Mouse (Mus musculus) frontal cortex, postnatal 25 days (tissue): ENCODE data around the gene Pld2.

ENCODE experiments used
- DNase-seq, 2 experiments: peaks; one replicate each; pipeline ENCODE4 v3.0.0; 2022; ENCODE audit warnings: low spot score in 2 of 2

The Pld2 gene

GRCm38 (mm10) chr11:70577201-70577600, 37.3 kb downstream of the Pld2 start:
- no peak for DNase-seq

GRCm38 (mm10) chr11:70578962-70579361, 39.1 kb downstream of the Pld2 start:
- no peak for DNase-seq

GRCm38 (mm10) chr11:70579710-70580357, 40.0 kb downstream of the Pld2 start:
- no peak for DNase-seq

GRCm38 (mm10) chr11:70580358-70580720, 40.5 kb downstream of the Pld2 start:
- DNase-seq, result no peak

- no peak for DNase-seq
Observed at GRCm38 (mm10) chr11:70580921-70581320, 41.1 kb downstream of the Pld2 start.

- no peak for DNase-seq
Observed at GRCm38 (mm10) chr11:70582196-70582595, 42.3 kb downstream of the Pld2 start.

- no peak for DNase-seq
Observed at GRCm38 (mm10) chr11:70583022-70583714, 43.3 kb downstream of the Pld2 start.

- no peak for DNase-seq
Observed at GRCm38 (mm10) chr11:70583775-70584174, 43.9 kb downstream of the Pld2 start.

GRCm38 (mm10) chr11:70585457-70585856, 45.6 kb downstream of the Pld2 start:
- DNase-seq, result no peak

- DNase-seq, result no peak
Observed at GRCm38 (mm10) chr11:70586261-70586660, 46.4 kb downstream of the Pld2 start.

GRCm38 (mm10) chr11:70586954-70587353, 47.1 kb downstream of the Pld2 start:
- DNase-seq, result no peak

- DNase-seq, result no peak
Observed at GRCm38 (mm10) chr11:70591733-70592132, 51.9 kb downstream of the Pld2 start.

- DNase-seq, result no peak
Observed at GRCm38 (mm10) chr11:70594253-70594989, 54.6 kb downstream of the Pld2 start.

- DNase-seq, result no peak
Observed at GRCm38 (mm10) chr11:70595638-70596037, 55.8 kb downstream of the Pld2 start.

- DNase-seq, result no peak
Observed at GRCm38 (mm10) chr11:70596094-70596493, 56.2 kb downstream of the Pld2 start.

- DNase-seq, result no peak
Observed at GRCm38 (mm10) chr11:70597301-70597700, 57.4 kb downstream of the Pld2 start.

- DNase-seq, result no peak
Observed at GRCm38 (mm10) chr11:70598451-70598953, 58.6 kb downstream of the Pld2 start.

- peak; percentile 55 to 57 for DNase-seq
Observed at GRCm38 (mm10) chr11:70605024-70605566, 65.2 kb downstream of the Pld2 start.

- no peak for DNase-seq
Observed at GRCm38 (mm10) chr11:70606717-70607116, 66.9 kb downstream of the Pld2 start.

GRCm38 (mm10) chr11:70607611-70608010, 67.7 kb downstream of the Pld2 start:
- no peak for DNase-seq
